Mouse (Mus musculus) subcutaneous adipose tissue, adult 2 months (tissue): Measurements from ENCODE around the gene Pafah1b1. TPM values are rescaled to one million over a fixed set of nuclear protein-coding genes. Genes with fewer than 3 reads are reported as not detected.

Experiments
- polyA plus RNA-seq: library from polyadenylated mRNA; depleted of rRNA; stranded (reverse); fragments of >200 nt; gene quantifications from 2 replicates; pipeline ENCODE4 v1.2.3, GENCODE M21; 2012; ENCODE audit warnings: low replicate concordance; rRNA removed

Pafah1b1 gene
- 31.4 and 31.7 TPM in 2 replicates for polyA plus RNA-seq

GRCm38 (mm10) chr11:74724235-74724791 is at the start of gene Pafah1b1:
TSS of gene Pafah1b1 (minus strand) at chr11:74724670.

DNA sequence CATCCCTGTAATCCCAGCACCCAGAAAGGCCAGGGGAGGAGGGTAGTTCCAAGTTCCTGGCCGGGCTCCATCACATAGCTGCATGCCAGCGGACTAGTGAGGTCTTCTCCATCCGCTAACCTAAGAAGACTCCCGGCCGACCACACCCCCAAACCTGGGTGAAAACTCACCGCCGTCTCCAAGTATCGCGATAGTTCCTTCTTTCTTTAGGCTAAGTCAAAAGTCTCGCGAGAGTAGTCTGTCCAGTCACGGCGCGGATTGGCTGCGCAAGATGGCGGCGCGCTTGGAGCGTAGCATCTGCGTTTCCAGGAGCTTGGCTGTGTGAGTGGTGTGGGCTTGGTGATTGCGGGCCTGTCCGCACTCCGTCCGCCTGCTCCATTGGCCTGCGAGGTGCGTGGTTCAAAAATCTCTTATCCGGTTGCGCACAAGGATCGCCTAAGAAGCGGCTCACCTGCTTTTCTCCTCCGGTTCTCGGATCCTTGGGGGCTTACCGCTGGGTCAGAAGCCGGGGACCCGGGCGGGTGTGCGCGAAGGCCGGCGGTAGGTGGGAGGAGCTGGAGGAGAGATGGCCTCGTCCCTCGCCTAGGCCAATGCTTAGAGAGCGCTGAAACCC is 46.2 kb upstream of the Pafah1b1 start, which contains the start of gene Mettl16:
Mettl16 (plus strand) TSS at position 236 of the 613 bp plus-strand sequence.

GRCm38 (mm10) chr11:74649095-74649646 is 75.3 kb downstream of the Pafah1b1 start, which contains the start of gene Cluh:
TSS of gene Cluh (plus strand) at chr11:74649495.

Other genes with a start within 250 kb of the Pafah1b1 start
- 29.0 and 34.1 TPM in 2 replicates for gene Rap1gap2, start 113.8 kb downstream of the Pafah1b1 start, polyA plus RNA-seq
- gene Ccdc92b, start 105.1 kb downstream of the Pafah1b1 start, polyA plus RNA-seq: 0.20 and 0.21 TPM in 2 replicates
- 102 and 136 TPM in 2 replicates for gene Cluh, start 75.2 kb downstream of the Pafah1b1 start, polyA plus RNA-seq
- gene Mettl16, start 46.2 kb upstream of the Pafah1b1 start, polyA plus RNA-seq: 2.4 and 5.8 TPM in 2 replicates
- 10.6 and 20.7 TPM in 2 replicates for gene Mnt, start 106.2 kb upstream of the Pafah1b1 start, polyA plus RNA-seq
- 19.2 and 24.2 TPM in 2 replicates for gene Sgsm2, start 172.4 kb upstream of the Pafah1b1 start, polyA plus RNA-seq
- gene Tsr1, start 173.4 kb upstream of the Pafah1b1 start, polyA plus RNA-seq: 11.0 and 32.9 TPM in 2 replicates
- gene Smg6, start 201.2 kb upstream of the Pafah1b1 start, polyA plus RNA-seq: 27.4 and 49.0 TPM in 2 replicates
- gene Srr, start 201.3 kb upstream of the Pafah1b1 start, polyA plus RNA-seq: 13.4 and 16.7 TPM in 2 replicates